Mouse (Mus musculus) neutrophil, adult 5-6 weeks (primary cell): ENCODE measurements at regions not wholly inside any gene's neighbourhood (a gene's known extent, or its start where the extent isn't known, plus 50 kb on each side); places are given as distances from the start of the nearest gene placed in this dataset.

ENCODE experiments used
- ATAC-seq: fragments of 151-379, 151-347 bp; 2 replicates; pipeline ENCODE4 v1.8.0; 2017; ENCODE audit warnings: mild to moderate bottlenecking, moderate TSS enrichment; ENCODE audit not compliant: insufficient number of reproducible peaks, poor library complexity, low FRiP score, severe bottlenecking; ENCODE audit errors: extremely low read depth

GRCm38 (mm10) chr11:31771491-31772439 is 100.1 kb upstream of the Bod1 start:
- no peak for ATAC-seq

GRCm38 (mm10) chr11:31777531-31777930 is 94.5 kb upstream of the Cpeb4 start:
- no peak for ATAC-seq

- ATAC-seq = no peak
Observed at GRCm38 (mm10) chr11:31778766-31779165, 93.2 kb upstream of the Cpeb4 start.

- no peak for ATAC-seq
Observed at GRCm38 (mm10) chr11:31779267-31779666, 92.7 kb upstream of the Cpeb4 start.

- no peak for ATAC-seq
Observed at GRCm38 (mm10) chr11:31780969-31781368, 91.0 kb upstream of the Cpeb4 start.

- ATAC-seq = no peak
Observed at GRCm38 (mm10) chr11:31781605-31782004, 90.4 kb upstream of the Cpeb4 start.

GRCm38 (mm10) chr11:31783506-31784063 is 88.4 kb upstream of the Cpeb4 start:
- no peak for ATAC-seq

GRCm38 (mm10) chr11:31784332-31784901 is 87.6 kb upstream of the Cpeb4 start:
- no peak for ATAC-seq

GRCm38 (mm10) chr11:31785160-31785559 is 86.9 kb upstream of the Cpeb4 start:
- no peak for ATAC-seq

- ATAC-seq = no peak
Observed at GRCm38 (mm10) chr11:31787376-31787775, 84.6 kb upstream of the Cpeb4 start.

- ATAC-seq = no peak
Observed at GRCm38 (mm10) chr11:31787917-31788703, 83.9 kb upstream of the Cpeb4 start.

- ATAC-seq = no peak
Observed at GRCm38 (mm10) chr11:31789967-31790366, 82.0 kb upstream of the Cpeb4 start.

GRCm38 (mm10) chr11:31791264-31791663 is 80.7 kb upstream of the Cpeb4 start:
- no peak for ATAC-seq

GRCm38 (mm10) chr11:31795084-31795483 is 76.9 kb upstream of the Cpeb4 start:
- ATAC-seq = no peak

GRCm38 (mm10) chr11:31796245-31796644 is 75.8 kb upstream of the Cpeb4 start:
- no peak for ATAC-seq

GRCm38 (mm10) chr11:31801575-31801974 is 70.4 kb upstream of the Cpeb4 start:
- no peak for ATAC-seq

- ATAC-seq = no peak
Observed at GRCm38 (mm10) chr11:31803319-31803891, 68.6 kb upstream of the Cpeb4 start.

GRCm38 (mm10) chr11:31804518-31804917 is 67.5 kb upstream of the Cpeb4 start:
- ATAC-seq = no peak
